Mouse (Mus musculus) midbrain, embryonic 13.5 days (tissue): ENCODE results near the gene Gimap9. TPM values are rescaled to one million over a fixed set of nuclear protein-coding genes. Genes with fewer than 3 reads are reported as not detected.

Source experiments
- ATAC-seq: fragments of 200-750 bp; cut with Nextera tagmentation; 2 replicates; pipeline ENCODE4 v1.8.0; 2017; ENCODE audit warnings: mild to moderate bottlenecking, moderate TSS enrichment, moderate library complexity
- H3K27ac ChIP-seq: fragments of 300-500 bp; sonication (generic); 2 replicates; pipeline ENCODE4 v1.5.1; 2015; ENCODE audit warnings: inconsistent platforms, mild to moderate bottlenecking, moderate library complexity
- H3K27me3 ChIP-seq: fragments of 300-500 bp; sonication (generic); 2 replicates; pipeline ENCODE4 v1.6.1; 2015; ENCODE audit warnings: mild to moderate bottlenecking, inconsistent platforms
- H3K36me3 ChIP-seq: fragments of 300-500 bp; sonication (generic); 2 replicates; pipeline ENCODE4 v1.6.1; 2015; ENCODE audit warnings: mild to moderate bottlenecking, inconsistent platforms
- H3K4me1 ChIP-seq: fragments of 300-500 bp; sonication (generic); replicated peaks from 2 replicates; pipeline ENCODE4 v1.6.1; 2015; ENCODE audit warnings: inconsistent platforms
- H3K4me2 ChIP-seq: fragments of 300-500 bp; sonication (generic); replicated peaks from 2 replicates; pipeline ENCODE4 v1.6.1; 2015; ENCODE audit warnings: moderate library complexity, mild to moderate bottlenecking, inconsistent platforms
- H3K4me3 ChIP-seq: fragments of 300-500 bp; sonication (generic); replicated peaks from 2 replicates; pipeline ENCODE4 v1.5.1; 2015; ENCODE audit warnings: mild to moderate bottlenecking, inconsistent platforms
- H3K9ac ChIP-seq: fragments of 300-500 bp; sonication (generic); replicated peaks from 2 replicates; pipeline ENCODE4 v1.6.1; 2015; ENCODE audit warnings: mild to moderate bottlenecking, inconsistent platforms
- H3K9me3 ChIP-seq: fragments of 300-500 bp; sonication (generic); 2 replicates; pipeline ENCODE4 v1.6.1; 2016; ENCODE audit warnings: mild to moderate bottlenecking, inconsistent platforms
- WGBS: fragments of 180-500 bp; shearing (Covaris S2); methylation state at CpG from one replicate; pipeline ENCODE4 v1.1.7; 2015; 5-methylcytosine and 5-hydroxymethylcytosine counted together
- polyA plus RNA-seq: library from polyadenylated mRNA; unstranded; fragments of >200 nt; fragmentation: Nextera tagmentation; extraction: Ambion mirVana; gene quantifications from 2 replicates; pipeline ENCODE4 v1.2.1, GENCODE M21; 2015

Gene Gimap9
- polyA plus RNA-seq, 1 experiment from 2014 or later: 2.2 TPM

DNA sequence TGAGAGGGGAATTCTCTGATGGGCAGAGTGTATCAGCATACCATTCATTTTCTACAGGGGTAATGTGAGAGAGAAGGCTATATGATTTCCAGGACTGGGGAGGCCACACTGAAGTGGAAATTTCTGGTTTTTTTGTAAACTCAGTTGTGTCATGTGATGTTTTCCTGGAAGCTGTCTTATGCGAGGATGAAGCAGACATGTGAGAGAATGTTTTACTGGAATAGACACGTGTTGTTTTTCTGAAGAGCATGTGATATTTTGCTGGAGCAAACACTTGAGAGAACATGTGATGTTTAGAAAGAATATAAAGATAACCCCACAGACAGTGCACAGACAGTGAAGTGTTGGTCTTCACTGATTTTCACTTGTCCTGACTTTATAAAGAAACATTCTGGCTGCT lies 37.4 kb upstream of the Gimap9 start:
- WGBS: 79% methylated on average over 2 of the region's 2 CpGs
- H3K9ac ChIP-seq: no peak overlapping the region
- ATAC-seq: no peak
- H3K27me3 ChIP-seq: no peaks in the 10 kb centered on the region
- no peaks in the 10 kb centered on the region for H3K4me1 ChIP-seq
- H3K27ac ChIP-seq: no peak overlapping the region
- H3K4me2 ChIP-seq: no peak overlapping the region
- H3K4me3 ChIP-seq: no peak overlapping the region
- no peaks in the 10 kb centered on the region for H3K9me3 ChIP-seq
- H3K36me3 ChIP-seq: no peaks in the 10 kb centered on the region

DNA sequence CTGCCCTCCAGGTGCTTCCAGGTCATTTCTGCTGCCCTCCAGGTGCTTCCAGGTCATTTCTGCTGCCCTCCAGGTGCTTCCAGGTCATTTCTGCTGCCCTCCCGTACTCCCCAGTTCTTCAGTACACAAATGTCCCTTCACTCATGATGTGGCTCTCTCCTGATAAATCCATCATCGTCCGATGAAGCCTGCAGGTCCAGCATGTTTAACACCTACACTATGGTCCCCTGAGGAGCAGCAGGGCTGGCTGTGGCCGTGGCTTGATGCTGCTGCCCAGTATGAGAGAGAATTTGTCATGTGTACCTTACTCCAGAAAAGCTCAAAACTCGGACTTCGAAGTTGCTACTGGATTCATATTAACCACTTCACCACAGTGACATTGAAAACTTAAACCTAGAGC lies 34.5 kb upstream of the Gimap9 start:
- H3K27me3 ChIP-seq: no peaks in the 10 kb centered on the region
- H3K4me1 ChIP-seq: no peaks in the 10 kb centered on the region
- no peak overlapping the region for H3K9ac ChIP-seq
- ATAC-seq: no peak
- H3K4me3 ChIP-seq: no peak overlapping the region
- 78% methylated on average over 6 of the region's 6 CpGs for WGBS
- no peaks in the 10 kb centered on the region for H3K9me3 ChIP-seq
- H3K4me2 ChIP-seq: no peak overlapping the region
- H3K27ac ChIP-seq: no peak overlapping the region
- H3K36me3 ChIP-seq: no peaks in the 10 kb centered on the region

DNA sequence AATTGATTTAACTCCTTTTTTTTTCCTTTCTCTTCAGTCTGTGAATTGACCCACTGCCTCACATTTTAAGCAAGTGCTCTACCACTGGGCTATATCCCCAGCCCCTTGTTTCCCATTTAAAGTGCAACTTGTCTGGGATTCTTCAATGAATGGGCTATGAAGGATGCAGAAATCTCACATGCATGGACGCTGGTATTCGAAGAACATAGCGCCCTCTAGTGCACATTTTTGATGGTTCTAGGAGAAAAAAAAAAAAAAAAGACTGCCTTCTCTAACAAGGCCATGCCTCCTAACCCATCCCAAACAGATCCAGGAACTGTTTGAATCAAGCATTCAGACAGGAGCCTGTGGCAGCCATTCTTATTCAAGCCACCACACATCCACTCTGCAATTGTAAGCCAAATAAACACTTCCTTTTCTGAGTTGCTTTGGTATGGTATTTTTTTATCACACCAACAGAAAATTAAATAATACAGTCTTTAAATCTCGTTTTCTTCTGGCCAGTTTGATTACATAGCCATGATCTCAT lies 33.1 kb upstream of the Gimap9 start:
- Histone ChIP-seq H3K27ac (no peak overlapping the region), H3K4me3 (no peak overlapping the region), H3K9ac (no peak overlapping the region), H3K9me3 (no peaks in the 10 kb centered on the region), H3K4me1 (no peaks in the 10 kb centered on the region), H3K36me3 (no peaks in the 10 kb centered on the region), H3K4me2 (no peak overlapping the region), H3K27me3 (no peaks in the 10 kb centered on the region)
- 22% methylated on average over 4 of the region's 4 CpGs for WGBS
- peak; percentile 60; the same call in 1 of the 2 replicates for ATAC-seq

DNA sequence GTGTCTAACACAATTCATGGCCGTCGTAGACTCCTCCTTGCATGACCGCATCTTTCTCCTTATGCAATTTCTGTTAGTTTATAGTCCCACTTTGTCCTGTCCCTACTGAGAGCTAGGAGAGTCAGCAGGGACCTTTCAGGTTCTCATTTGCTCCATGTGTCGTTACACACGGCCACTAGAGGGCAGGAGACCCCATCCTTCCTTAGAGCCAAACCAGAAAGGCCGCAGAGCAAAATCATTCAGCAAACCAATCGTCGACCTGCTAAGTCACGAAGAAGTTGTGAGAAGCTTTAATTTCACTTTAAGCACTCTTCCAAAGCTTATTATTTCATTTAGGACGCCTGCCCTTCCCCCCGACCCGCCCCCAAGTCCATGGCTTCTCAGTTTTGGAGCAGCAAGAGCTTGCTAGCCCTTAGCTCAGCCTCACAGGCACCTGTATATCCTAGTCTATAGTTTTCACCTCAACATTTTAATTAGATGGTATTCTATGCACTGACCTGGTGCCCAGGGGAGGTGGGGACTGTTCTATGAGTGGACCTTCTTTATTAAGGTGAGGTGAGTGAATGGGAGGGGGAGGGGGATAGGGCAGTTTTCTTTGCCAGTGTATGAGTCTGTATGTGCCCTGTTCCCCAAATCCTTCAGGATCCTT lies 30.1 kb upstream of the Gimap9 start:
- Histone ChIP-seq H3K4me3 (no peak overlapping the region), H3K36me3 (no peaks in the 10 kb centered on the region), H3K9me3 (no peaks in the 10 kb centered on the region), H3K27me3 (no peaks in the 10 kb centered on the region), H3K4me1 (no peaks in the 10 kb centered on the region), H3K9ac (no peak overlapping the region), H3K27ac (no peak overlapping the region), H3K4me2 (no peak overlapping the region)
- ATAC-seq: peak; percentile 20; the same call in 1 of the 2 replicates
- WGBS: 13% methylated on average over 12 of the region's 12 CpGs

DNA sequence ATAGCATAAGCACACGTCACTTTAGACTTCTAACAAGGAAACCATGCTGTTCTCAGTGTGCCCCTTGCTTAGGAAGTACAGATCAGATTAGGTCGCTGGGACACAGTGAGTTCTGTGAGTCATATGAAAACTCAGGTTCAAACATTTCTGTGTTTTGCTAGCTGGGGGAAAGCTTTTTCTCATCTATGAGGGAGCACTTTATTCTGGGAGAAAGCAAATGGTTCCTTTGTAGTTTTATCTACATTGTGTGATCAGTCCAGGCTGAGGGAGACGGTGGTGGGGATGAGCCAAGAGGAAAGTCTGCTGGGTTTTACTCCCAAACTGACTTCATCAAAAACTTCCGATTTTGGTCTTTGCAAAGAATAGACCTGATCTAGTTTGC lies 29.6 kb upstream of the Gimap9 start:
- Histone ChIP-seq H3K4me1 (no peaks in the 10 kb centered on the region), H3K9me3 (no peaks in the 10 kb centered on the region), H3K4me2 (no peak overlapping the region), H3K36me3 (no peaks in the 10 kb centered on the region), H3K9ac (no peak overlapping the region), H3K4me3 (no peak overlapping the region), H3K27me3 (no peaks in the 10 kb centered on the region), H3K27ac (no peak overlapping the region)
- no peak for ATAC-seq
- WGBS: 85% methylated on average over 4 of the region's 4 CpGs

DNA sequence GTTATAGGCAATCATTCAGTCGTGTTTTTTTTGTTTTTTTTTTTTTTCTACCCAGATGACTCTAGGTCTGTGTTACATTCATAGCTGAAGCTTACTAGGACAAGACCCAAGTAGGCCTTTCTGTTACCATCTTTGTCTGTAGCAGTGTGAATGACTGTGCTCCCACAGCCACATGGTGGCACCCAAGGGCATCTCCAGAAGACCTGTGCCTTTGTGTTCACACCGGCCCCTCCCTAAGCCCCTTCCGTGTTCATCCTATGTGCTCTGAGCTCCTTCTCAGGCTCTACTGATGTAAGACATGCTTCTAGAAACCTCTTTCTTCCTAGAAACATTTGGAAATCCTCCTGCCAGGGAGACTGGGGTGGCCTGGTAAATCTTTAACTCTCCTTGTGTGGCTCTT lies 28.9 kb upstream of the Gimap9 start, which contains the start of gene Gimap8:
Gene Gimap8, plus strand, starts transcription at position 240 of the 400 bp plus-strand sequence.
- Histone ChIP-seq H3K27me3 (no peaks in the 10 kb centered on the region), H3K36me3 (no peaks in the 10 kb centered on the region), H3K4me1 (no peaks in the 10 kb centered on the region), H3K9ac (no peak within 1 kb of the TSS), H3K9me3 (no peaks in the 10 kb centered on the region), H3K4me3 (no peak within 1 kb of the TSS), H3K27ac (no peak within 1 kb of the TSS), H3K4me2 (no peak within 1 kb of the TSS)
- 51% methylated on average over 3 of the region's 3 CpGs for WGBS
- no peak for ATAC-seq

DNA sequence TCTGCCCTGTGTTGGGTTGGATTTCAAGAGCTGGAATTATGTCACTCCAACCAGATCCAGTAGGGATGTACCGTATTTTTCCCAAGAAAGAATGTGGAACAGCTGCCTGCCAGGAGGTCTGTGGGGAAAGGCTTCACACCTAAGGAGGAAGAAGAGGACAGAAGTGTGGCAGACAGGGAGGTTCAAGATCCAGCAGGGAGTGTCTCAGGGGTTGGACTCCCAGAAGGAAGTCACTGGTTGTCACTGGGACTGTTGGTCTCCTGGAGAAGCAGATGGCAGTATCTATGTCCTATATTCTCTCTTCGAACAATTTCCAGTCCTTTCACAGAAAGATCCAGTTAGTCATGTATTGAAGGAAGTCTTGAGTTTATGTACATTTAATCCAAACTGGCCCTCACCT lies 28.3 kb upstream of the Gimap9 start:
- ATAC-seq: no peak
- Histone ChIP-seq H3K9me3 (no peaks in the 10 kb centered on the region), H3K36me3 (no peaks in the 10 kb centered on the region), H3K27me3 (no peaks in the 10 kb centered on the region), H3K9ac (no peak overlapping the region), H3K4me1 (no peaks in the 10 kb centered on the region), H3K27ac (no peak overlapping the region), H3K4me2 (no peak overlapping the region), H3K4me3 (no peak overlapping the region)
- WGBS: 85% methylated on average over 2 of the region's 2 CpGs

DNA sequence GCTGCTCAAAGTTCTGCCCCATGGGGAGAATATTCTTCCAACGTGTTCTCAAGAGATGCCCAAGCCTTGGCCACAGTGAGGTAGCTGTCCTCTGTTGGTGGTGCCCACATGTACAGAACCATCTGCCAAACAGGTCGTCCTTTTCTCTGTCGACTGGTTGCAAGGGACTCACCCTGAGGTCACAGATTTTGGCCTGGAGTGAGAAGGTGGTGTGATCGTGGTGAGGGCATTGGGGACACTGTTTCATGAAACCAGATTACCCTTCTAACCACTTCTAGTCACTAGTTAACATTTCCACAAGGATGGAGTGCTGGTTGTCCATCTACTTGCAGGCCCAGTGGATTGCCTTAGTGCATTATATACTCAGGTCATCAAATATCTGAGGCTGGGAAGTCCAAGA lies 27.1 kb upstream of the Gimap9 start:
- Histone ChIP-seq H3K4me1 (no peaks in the 10 kb centered on the region), H3K9ac (no peak overlapping the region), H3K4me2 (no peak overlapping the region), H3K4me3 (no peak overlapping the region), H3K9me3 (no peaks in the 10 kb centered on the region), H3K36me3 (no peaks in the 10 kb centered on the region), H3K27ac (no peak overlapping the region), H3K27me3 (no peaks in the 10 kb centered on the region)
- no peak for ATAC-seq
- WGBS: 89% methylated on average over 4 of the region's 4 CpGs

DNA sequence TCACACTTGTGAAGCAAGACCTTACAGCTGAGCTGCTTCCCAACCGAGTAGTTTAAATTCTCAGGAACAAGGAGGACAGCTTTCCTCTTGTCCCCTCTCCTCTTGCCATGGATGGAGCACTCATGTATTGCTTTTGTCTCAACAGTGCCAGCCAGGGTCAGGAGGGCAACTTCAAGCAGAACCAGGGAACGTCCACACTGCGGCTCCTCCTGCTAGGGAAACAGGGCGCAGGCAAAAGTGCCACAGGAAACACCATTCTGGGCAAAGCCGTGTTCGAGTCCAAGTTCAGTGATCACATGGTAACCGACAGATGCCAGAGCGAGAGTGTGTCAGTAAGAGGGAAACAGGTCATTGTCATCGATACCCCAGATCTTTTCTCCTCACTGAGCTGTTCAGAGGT lies 25.9 kb upstream of the Gimap9 start:
- 90% methylated on average over 9 of the region's 9 CpGs for WGBS
- Histone ChIP-seq H3K9ac (no peak overlapping the region), H3K27me3 (no peaks in the 10 kb centered on the region), H3K4me2 (no peak overlapping the region), H3K4me1 (no peaks in the 10 kb centered on the region), H3K27ac (no peak overlapping the region), H3K4me3 (no peak overlapping the region), H3K36me3 (no peaks in the 10 kb centered on the region), H3K9me3 (no peaks in the 10 kb centered on the region)
- ATAC-seq: no peak

DNA sequence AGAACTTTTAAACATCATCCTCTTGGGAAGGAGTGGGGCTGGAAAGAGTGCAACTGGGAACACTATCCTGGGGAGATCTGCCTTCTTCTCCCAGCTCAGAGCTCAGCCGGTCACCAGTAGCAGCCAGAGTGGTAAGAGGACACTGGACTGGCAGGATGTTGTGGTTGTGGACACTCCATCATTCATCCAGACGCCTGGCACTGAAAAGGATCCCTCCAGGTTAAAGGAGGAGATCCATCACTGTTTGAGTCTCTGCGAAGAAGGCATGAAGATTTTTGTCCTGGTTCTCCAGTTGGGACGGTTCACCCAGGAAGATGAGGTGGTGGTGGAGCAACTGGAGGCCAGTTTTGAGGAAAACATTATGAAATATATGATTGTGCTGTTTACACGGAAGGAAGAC lies 17.2 kb upstream of the Gimap9 start:
- no peaks in the 10 kb centered on the region for H3K27me3 ChIP-seq
- H3K4me3 ChIP-seq: no peak overlapping the region
- no peak for ATAC-seq
- H3K4me1 ChIP-seq: no peaks in the 10 kb centered on the region
- H3K36me3 ChIP-seq: no peaks in the 10 kb centered on the region
- no peak overlapping the region for H3K9ac ChIP-seq
- H3K9me3 ChIP-seq: no peaks in the 10 kb centered on the region
- no peak overlapping the region for H3K4me2 ChIP-seq
- 86% methylated on average over 5 of the region's 5 CpGs for WGBS
- no peak overlapping the region for H3K27ac ChIP-seq

DNA sequence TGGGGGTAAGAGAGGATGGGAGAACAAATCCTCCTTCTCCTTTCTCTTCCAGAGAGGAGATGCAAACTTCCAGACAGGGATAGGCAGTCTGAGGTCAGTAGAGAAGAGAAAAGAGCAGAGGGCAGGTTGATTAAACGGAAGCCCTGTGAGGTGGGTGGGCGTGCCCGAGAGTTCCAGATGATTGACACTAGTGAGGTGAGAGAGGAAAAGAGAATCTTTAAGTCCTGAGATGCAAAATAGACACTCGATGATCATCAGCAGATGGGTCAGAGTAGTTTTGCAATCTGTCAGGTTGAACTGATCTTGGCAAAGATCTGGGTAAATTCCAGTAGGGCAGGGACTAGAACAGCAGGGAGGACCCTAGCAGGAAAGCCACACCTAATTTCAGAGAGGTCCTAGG lies 11.2 kb upstream of the Gimap9 start:
- no peaks in the 10 kb centered on the region for H3K36me3 ChIP-seq
- H3K4me1 ChIP-seq: no peaks in the 10 kb centered on the region
- no peak overlapping the region for H3K4me2 ChIP-seq
- no peaks in the 10 kb centered on the region for H3K27me3 ChIP-seq
- no peak overlapping the region for H3K9ac ChIP-seq
- no peak overlapping the region for H3K4me3 ChIP-seq
- no peaks in the 10 kb centered on the region for H3K9me3 ChIP-seq
- WGBS: 86% methylated on average over 4 of the region's 4 CpGs
- ATAC-seq: no peak
- no peak overlapping the region for H3K27ac ChIP-seq

DNA sequence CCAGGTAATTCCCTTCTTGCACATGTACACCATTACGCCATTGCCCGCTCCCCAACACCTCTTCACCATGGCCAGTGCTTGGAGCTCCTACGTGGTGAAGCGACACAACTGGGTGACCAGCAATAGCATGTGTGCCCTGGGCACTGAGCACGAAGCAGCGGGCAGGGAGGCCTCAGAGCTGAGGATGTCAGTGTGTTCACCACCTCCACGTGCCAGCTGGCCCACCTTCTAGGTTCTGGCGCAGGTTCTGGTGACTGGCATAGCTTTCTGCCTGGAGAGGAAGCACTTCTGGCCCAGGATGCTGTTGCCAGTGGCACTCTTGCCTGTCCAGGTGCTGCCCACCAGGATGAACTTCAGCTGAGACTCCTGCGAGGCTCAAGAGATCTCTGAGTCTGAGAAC lies 10.5 kb upstream of the Gimap9 start:
- no peak overlapping the region for H3K4me2 ChIP-seq
- no peaks in the 10 kb centered on the region for H3K27me3 ChIP-seq
- no peak overlapping the region for H3K27ac ChIP-seq
- H3K9me3 ChIP-seq: no peaks in the 10 kb centered on the region
- H3K4me1 ChIP-seq: no peaks in the 10 kb centered on the region
- ATAC-seq: no peak
- 90% methylated on average over 9 of the region's 9 CpGs for WGBS
- H3K36me3 ChIP-seq: no peaks in the 10 kb centered on the region
- H3K4me3 ChIP-seq: no peak overlapping the region
- no peak overlapping the region for H3K9ac ChIP-seq

DNA sequence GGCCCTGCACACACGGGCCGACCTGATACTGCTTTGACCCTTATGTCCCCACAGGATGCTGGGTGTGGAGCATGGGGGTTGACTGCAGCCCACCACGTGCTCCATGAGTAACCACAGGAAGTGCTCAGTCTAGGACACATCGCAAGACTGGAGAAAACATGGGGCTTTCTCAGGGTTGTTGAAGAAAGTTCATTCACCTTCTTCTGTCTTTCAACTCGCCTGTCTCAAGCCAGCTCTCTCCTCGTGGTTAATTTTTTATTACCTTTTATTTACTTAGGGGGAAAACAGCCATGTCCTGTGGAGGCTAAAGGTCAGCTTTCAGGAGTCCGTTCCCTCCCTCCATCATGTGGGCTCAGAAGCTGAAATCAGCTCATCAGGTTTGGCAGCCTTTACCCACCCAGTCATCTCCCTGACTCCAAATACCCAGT lies 9.8 kb upstream of the Gimap9 start:
- H3K36me3 ChIP-seq: no peaks in the 10 kb centered on the region
- WGBS: 73% methylated on average over 7 of the region's 7 CpGs
- no peak overlapping the region for H3K4me3 ChIP-seq
- no peak overlapping the region for H3K4me2 ChIP-seq
- H3K4me1 ChIP-seq: no peaks in the 10 kb centered on the region
- no peaks in the 10 kb centered on the region for H3K9me3 ChIP-seq
- no peak overlapping the region for H3K9ac ChIP-seq
- ATAC-seq: no peak
- H3K27ac ChIP-seq: no peak overlapping the region
- H3K27me3 ChIP-seq: no peaks in the 10 kb centered on the region
